Mouse (Mus musculus) erythroblast, adult 5-6 weeks (primary cell): ENCODE data around the gene Gm10031. TPM values are rescaled to one million over a fixed set of nuclear protein-coding genes. Genes with fewer than 3 reads are reported as not detected.
A peak's percentile ranks its signal among the peaks of the same experiment; 100 is the strongest.

Source experiments
- ATAC-seq: replicated peaks from 2 replicates; pipeline ENCODE4 v1.8.0; 2016; ENCODE audit warnings: moderate number of reproducible peaks, mild to moderate bottlenecking, moderate TSS enrichment, inconsistent platforms; ENCODE audit not compliant: poor library complexity, low FRiP score, severe bottlenecking
- total RNA-seq, 2 experiments: library from RNA; stranded (forward) in 1 of 2; stranded (reverse) in 1 of 2; fragments of 150-400 nt in 1 of 2; fragments of 200-764, 138-1000 nt in 1 of 2; gene quantifications; 2 replicates each; pipeline versions ENCODE4 v1.2.3 to v1.2.4; 2015 to 2017; ENCODE audit warnings: low replicate concordance in 2 of 2

Gene Gm10031
- total RNA-seq, 2 experiments from 2014 or later = 0.38 to 5.4 TPM

- no peak for ATAC-seq
Observed at GRCm38 (mm10) chr1:156538382-156538781, 14.6 kb downstream of the Gm10031 start.

GRCm38 (mm10) chr1:156539787-156540560 is 16.2 kb downstream of the Gm10031 start:
- no peak for ATAC-seq

- no peak for ATAC-seq
Observed at GRCm38 (mm10) chr1:156543999-156544398, 20.2 kb downstream of the Gm10031 start.

GRCm38 (mm10) chr1:156558024-156558930 is 34.5 kb downstream of the Gm10031 start, which contains the start of gene Abl2:
Gene Abl2, plus strand, starts transcription at chr1:156558786.
- peak; percentile 95 for ATAC-seq

DNA sequence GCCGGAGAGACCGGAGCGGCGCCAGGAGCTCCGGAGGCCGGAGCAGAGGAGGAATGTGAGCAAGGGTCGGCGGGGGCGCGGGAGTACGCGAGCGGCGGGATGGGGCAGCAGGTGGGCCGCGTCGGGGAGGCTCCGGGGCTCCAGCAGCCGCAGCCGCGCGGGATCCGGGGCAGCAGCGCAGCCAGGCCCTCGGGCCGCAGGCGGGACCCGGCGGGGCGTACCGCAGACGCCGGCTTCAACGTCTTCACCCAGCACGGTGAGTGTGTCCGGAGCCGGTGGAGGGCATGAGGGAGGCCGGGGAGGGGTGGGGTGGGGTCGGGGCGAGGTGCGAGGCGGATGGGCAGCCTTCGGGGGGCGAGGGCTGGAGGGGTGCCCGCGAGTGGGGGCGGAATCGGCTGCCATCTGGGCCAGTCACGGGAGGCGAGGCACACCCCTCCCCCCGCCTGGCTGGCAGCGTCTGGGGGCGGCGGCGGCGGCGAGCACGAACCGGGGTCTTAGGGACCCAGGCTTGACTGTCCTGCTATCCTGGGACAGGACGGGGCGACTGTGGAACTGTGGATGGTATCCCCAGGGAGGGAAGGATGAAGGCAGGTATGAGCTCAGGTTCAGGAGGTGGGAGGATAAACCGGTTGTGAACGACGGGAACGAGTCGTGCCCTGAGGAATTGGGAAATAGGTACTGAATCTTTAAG is 35.3 kb downstream of the Gm10031 start:
- ATAC-seq = peak; percentile 13; the same call in 1 of the 2 replicates

DNA sequence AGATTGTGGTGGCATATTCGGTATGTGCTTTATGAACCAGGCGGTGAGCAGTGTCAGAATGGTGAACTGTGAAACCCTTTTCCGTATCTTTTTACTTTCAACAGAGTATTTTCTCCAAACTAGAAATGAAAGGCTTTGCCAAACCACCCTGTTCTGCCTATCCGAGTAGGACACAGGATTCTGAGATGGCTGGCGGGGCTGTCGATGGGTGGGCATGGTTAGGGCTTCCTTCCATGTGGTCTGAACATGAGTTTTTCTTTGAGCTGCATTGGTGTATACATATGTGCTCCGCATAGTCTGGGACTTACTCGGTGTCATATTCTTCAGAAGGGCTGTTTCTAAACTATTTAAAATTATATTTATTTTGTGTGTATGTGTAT is 35.8 kb downstream of the Gm10031 start:
- 0 out of 2 replicates have a peak, but pooled peaks have one; percentile 6 for ATAC-seq

GRCm38 (mm10) chr1:156560500-156560899 is 36.7 kb downstream of the Gm10031 start:
- no peak for ATAC-seq

DNA sequence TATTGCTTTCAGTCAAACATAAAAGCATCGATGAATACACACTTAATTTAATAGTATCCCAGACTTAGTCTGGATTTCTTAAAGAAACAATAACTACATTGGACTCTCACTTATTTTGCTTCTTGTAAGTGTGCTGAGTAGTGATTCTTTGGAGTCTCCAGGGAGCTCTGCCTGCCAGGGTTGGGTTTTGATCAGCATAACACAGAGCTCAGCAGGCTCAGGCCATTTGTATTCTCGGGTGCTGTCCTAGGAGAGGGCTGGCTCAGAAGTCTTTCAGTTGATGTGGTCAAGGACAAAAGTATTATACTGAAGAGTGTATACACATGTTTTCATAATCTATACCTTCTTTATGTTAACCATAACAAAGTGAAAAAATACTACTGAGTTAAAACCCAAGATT is 41.5 kb downstream of the Gm10031 start:
- no peak for ATAC-seq

DNA sequence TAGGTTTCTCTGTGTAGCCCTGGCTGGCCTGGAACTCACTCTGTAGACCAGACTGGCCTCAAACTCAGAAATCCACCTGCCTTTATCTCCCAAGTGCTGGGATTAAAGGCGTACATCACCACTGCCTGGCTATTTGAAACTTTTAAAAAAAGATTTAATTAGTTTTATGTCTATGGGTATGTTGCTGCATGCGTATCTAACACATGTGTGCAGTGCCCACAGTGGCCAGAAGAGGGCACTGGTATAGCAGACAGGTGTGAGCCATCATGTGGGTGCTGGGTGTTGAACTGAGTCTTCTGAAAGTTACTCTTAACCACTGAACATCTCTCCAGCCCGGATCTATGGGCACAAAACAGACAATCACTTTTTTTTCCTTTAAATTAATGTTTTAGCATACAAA is 42.3 kb downstream of the Gm10031 start:
- peak; percentile 64 for ATAC-seq

GRCm38 (mm10) chr1:156569615-156570014 is 45.8 kb downstream of the Gm10031 start:
- no peak for ATAC-seq

GRCm38 (mm10) chr1:156572952-156573351 is 49.1 kb downstream of the Gm10031 start:
- no peak for ATAC-seq

Other genes starting within 250 kb of the Gm10031 start
- gene Tdrd5, start 220.3 kb upstream of the Gm10031 start, total RNA-seq (2015; ENCODE audit: low replicate concordance) = not detected in 2 replicates
- gene Tdrd5, start 220.3 kb upstream of the Gm10031 start, total RNA-seq (2017; ENCODE audit: low replicate concordance) = not detected in 2 replicates
- gene Nphs2, start 213.3 kb upstream of the Gm10031 start, total RNA-seq (2015; ENCODE audit: low replicate concordance) = not detected in 2 replicates
- gene Nphs2, start 213.3 kb upstream of the Gm10031 start, total RNA-seq (2017; ENCODE audit: low replicate concordance) = not detected in 2 replicates
- 340 and 471 TPM in 2 replicates for gene Gm2000, start 158.0 kb upstream of the Gm10031 start, total RNA-seq (2015; ENCODE audit: low replicate concordance)
- 340 and 469 TPM in 2 replicates for gene Gm2000, start 158.0 kb upstream of the Gm10031 start, total RNA-seq (2017; ENCODE audit: low replicate concordance)
- gene Axdnd1, start 102.9 kb upstream of the Gm10031 start, total RNA-seq (2015; ENCODE audit: low replicate concordance) = not detected in 2 replicates
- 1.5 TPM in 1 of 2 replicates, not detected in the other for gene Axdnd1, start 102.9 kb upstream of the Gm10031 start, total RNA-seq (2017; ENCODE audit: low replicate concordance)
- 15.0 and 32.1 TPM in 2 replicates for gene Soat1, start 49.7 kb upstream of the Gm10031 start, total RNA-seq (2015; ENCODE audit: low replicate concordance)
- 22.6 and 24.8 TPM in 2 replicates for gene Soat1, start 49.7 kb upstream of the Gm10031 start, total RNA-seq (2017; ENCODE audit: low replicate concordance)
- gene Abl2, start 34.8 kb downstream of the Gm10031 start, total RNA-seq (2015; ENCODE audit: low replicate concordance) = 1.3 and 8.6 TPM in 2 replicates
- gene Abl2, start 34.8 kb downstream of the Gm10031 start, total RNA-seq (2017; ENCODE audit: low replicate concordance) = 1.5 and 5.4 TPM in 2 replicates
- 4.4 and 4.8 TPM in 2 replicates for gene Tor3a, start 150.3 kb downstream of the Gm10031 start, total RNA-seq (2015; ENCODE audit: low replicate concordance)
- 4.9 and 8.3 TPM in 2 replicates for gene Tor3a, start 150.3 kb downstream of the Gm10031 start, total RNA-seq (2017; ENCODE audit: low replicate concordance)
- 6.5 and 10.6 TPM in 2 replicates for gene Fam20b, start 195.1 kb downstream of the Gm10031 start, total RNA-seq (2015; ENCODE audit: low replicate concordance)
- 15.5 and 19.9 TPM in 2 replicates for gene Fam20b, start 195.1 kb downstream of the Gm10031 start, total RNA-seq (2017; ENCODE audit: low replicate concordance)